Mouse (Mus musculus): ENCODE measurements at regions not wholly inside any gene's neighbourhood (a gene's known extent, or its start where the extent isn't known, plus 50 kb on each side); places are given as distances from the start of the nearest gene placed in this dataset.

DNA sequence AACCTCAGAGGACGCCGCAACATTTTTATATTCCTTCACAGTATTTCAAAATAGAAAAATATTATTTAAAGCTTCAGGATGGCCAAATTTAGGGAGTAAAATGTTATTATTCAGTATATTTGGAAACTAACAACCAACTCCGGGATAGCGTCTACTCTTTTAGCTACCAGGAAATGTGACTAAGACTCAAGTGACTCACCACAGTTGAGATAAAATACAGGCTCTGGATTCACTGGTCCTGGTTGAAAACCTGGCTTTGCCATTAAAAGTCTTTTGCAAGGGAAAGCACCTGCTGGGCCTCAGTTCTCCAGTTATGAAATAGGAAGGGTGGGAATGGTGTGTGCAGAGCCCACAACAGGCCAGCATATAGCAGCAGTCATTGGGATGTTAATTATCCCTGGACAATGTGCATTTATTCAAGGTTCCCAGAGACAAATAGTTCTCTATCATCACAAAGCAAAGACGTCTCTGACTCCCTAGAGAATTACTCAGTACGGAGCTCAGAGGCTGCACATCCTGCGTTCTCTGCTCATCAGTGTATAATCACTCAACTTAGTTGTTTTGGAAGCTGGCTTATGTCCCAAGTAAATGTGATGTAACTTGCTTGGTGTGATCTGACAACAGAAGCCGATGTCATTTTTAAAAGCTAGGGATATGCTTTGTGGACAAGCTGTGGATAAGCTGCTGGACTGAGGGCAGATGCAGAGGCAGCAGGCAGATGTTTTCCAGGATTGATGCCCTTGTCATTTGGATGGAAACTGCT lies 73.9 kb upstream of the Kit start:
- TF ChIP-seq CTCF (IDR thresholded peaks at IDR 0.05; ENCODE audit: low read depth, low read length) (no peak), POLR2A (IDR thresholded peaks at IDR 0.05; ENCODE audit: borderline replicate concordance, low read depth, low read length) (no peak)

All from bone marrow macrophage, adult 2 months (primary cell).